Mouse (Mus musculus): Measurements from ENCODE around the gene Mrpl58.

Mrpl58 gene

DNA sequence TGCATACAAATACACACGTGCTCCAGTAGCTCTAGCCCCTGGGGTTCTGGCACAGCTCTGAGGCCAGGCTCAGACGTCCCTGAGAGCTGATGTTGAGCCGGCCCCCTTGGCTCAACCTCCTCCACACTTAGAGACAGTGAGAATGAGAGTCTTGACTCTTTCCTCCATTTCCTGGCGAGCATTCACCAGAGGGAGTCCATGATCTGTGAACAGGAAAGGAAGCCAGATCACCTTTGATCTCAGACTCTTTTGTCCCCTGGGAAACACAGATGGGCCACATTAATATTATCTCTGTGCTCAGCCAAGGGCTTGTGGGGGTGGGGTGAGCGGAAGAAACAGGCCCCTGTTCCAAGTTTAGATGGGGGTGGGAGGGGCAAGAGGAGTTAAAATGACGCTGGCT is 53.9 kb downstream of the Mrpl58 start:
- in situ Hi-C loops (cut with MboI): no loop called here

DNA sequence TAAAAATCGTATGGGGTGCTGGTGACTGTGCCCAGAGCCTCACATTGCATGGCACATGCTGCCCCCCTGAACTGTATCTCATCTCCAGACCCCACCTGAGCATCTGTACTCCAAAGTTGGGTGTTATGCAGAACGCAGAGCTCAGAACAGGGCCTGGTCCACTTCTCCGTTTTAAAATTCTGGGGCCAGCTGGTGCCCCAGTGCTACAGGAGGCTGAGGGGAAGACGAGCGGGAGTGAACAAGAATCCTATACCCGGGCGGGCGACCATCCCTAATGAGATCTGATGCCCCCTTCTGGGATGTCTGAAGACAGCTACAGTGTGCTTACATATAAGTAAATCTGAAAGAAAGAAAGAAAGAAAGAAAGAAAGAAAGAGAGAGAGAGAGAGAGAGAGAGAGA is 57.4 kb downstream of the Mrpl58 start:
- in situ Hi-C loops (cut with MboI): no loop called here

DNA sequence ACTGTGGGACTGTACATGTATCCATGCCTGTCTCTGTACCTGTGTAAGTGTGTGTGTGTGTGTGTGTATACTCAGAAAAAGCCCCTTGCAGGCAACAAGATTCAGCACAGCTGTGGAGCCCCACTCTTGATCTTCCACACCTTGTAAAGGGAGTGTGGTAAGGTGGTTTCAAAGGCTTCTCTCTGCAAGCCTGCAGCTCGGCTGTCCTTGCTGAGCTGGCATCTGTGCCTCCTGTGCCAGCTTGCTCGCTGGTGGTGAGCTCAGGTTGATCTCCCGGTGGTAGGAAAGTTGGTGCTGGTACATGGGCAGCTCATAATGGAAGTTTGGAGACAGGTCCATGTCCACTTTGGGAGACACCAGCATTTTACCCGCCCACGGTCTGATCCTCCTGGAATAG is 58.3 kb downstream of the Mrpl58 start:
- in situ Hi-C loops (cut with MboI): no loop called here
